Mouse (Mus musculus): ENCODE results near the gene Ergic2. TPM values are rescaled to one million over a fixed set of nuclear protein-coding genes. Genes with fewer than 3 reads are reported as not detected.

The Ergic2 gene
- polyA plus RNA-seq (2021; fragmentation: Nextera tagmentation) = 94.0 and 140 TPM in 2 replicates
- long read RNA-seq, experiment 1, full-length matches to known transcripts = 231 of 285 reads
- long read RNA-seq, experiment 1, partial matches to known transcripts = 11 of 285 reads
- long read RNA-seq, experiment 1, other reads (novel, unspliced or antisense) = 43 of 285 reads
- long read RNA-seq, experiment 2, full-length matches to known transcripts = 101 of 132 reads
- long read RNA-seq, experiment 2, partial matches to known transcripts = 15 of 132 reads
- long read RNA-seq, experiment 2, other reads (novel, unspliced or antisense) = 16 of 132 reads

DNA sequence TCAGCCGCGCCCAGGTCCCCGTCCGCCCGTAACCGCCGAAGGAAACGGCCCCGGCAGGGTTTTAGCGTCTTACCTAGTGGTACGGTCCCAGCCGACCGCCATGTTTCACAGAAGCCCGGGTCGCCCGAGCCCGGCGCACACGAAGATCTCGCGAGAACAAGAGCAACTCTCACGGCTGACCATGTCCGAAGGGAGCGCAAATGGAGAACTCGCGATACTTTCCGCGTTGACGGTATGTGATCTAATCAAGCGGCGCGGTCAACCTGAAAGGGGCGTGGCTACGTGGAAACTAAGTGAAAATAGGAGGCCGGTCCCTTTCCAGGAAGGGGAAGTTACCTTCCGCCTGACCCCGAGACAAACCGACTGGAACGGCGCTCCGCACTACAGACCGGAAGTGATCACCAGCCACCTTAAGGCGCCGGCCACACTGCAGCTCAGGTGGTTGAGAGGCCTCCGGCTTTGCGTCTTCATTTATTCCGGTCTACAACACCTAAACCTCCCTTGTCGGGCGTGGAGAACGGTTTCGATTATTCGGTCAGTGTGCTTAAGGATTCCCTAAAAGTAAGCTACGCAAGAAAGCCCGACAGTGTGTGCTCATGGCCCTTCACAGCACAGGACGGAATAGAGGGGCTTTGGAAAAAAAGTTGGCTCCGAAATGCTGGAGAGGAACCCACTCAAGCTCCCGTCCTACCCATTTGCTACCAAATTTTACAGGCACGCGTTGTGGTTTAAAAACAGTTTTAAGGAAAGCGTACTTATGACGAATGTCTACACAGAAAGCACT lies at the start of gene Ergic2:
Ergic2 (minus strand) TSS at position 478 of the 784 bp plus-strand sequence.

Other genes starting within 250 kb of the Ergic2 start
- 9.2 and 10.5 TPM in 2 replicates for gene Far2, start 165.1 kb downstream of the Ergic2 start, polyA plus RNA-seq (2021; fragmentation: Nextera tagmentation)
- 6.5 and 29.3 TPM in 2 replicates for gene Tmtc1, start 232.0 kb upstream of the Ergic2 start, polyA plus RNA-seq (2021; fragmentation: Nextera tagmentation)

All from left cerebral cortex, adult 6 months (tissue).